Mouse (Mus musculus) liver, adult 2 months (tissue): ENCODE measurements around the gene Ltbp4. TPM values are rescaled to one million over a fixed set of nuclear protein-coding genes. Genes with fewer than 3 reads are reported as not detected.

Experiments used
- DNase-seq: peaks from one replicate; pipeline ENCODE4 v3.0.0-alpha.2; 2011; ENCODE audit warnings: low read depth, low spot score; ENCODE audit errors: extremely low read depth
- H3K27ac ChIP-seq: fragments of 200-500 bp; replicated peaks from 2 replicates; pipeline ENCODE4 v1.5.1; 2012; ENCODE audit warnings: low read depth, mild to moderate bottlenecking, control low read depth, inconsistent platforms, low read length; ENCODE audit not compliant: insufficient read depth
- H3K27me3 ChIP-seq: fragments of 200-500 bp; 2 replicates; pipeline ENCODE4 v1.6.1; 2012; ENCODE audit warnings: mild to moderate bottlenecking, moderate library complexity, low read length, inconsistent platforms; ENCODE audit not compliant: control insufficient read depth, insufficient read depth
- H3K36me3 ChIP-seq: fragments of 200-500 bp; 2 replicates; pipeline ENCODE4 v1.6.1; 2012; ENCODE audit warnings: low read length, inconsistent platforms; ENCODE audit not compliant: control insufficient read depth, insufficient read depth
- H3K4me1 ChIP-seq: fragments of 200-500 bp; 2 replicates; pipeline ENCODE4 v1.6.1; 2011; ENCODE audit warnings: low read length; ENCODE audit not compliant: control insufficient read depth, insufficient read depth
- H3K4me3 ChIP-seq: fragments of 200-500 bp; 2 replicates; pipeline ENCODE4 v1.5.1; 2011; ENCODE audit warnings: low read depth, mild to moderate bottlenecking, control low read depth, low read length, moderate library complexity; ENCODE audit not compliant: insufficient read depth
- H3K79me2 ChIP-seq: fragments of 200-500 bp; 2 replicates; pipeline ENCODE4 v1.6.1; 2012; ENCODE audit warnings: inconsistent platforms, mild to moderate bottlenecking, low read length, moderate library complexity; ENCODE audit not compliant: control insufficient read depth, insufficient read depth
- H3K9ac ChIP-seq: fragments of 200-500 bp; 2 replicates; pipeline ENCODE4 v1.6.1; 2012; ENCODE audit warnings: low read depth, mild to moderate bottlenecking, control low read depth, inconsistent platforms, low read length
- CTCF ChIP-seq: fragments of 200-500 bp; IDR thresholded peaks from 2 replicates; pipeline ENCODE4 v1.5.1; 2011; ENCODE audit warnings: low read depth, low read length, control low read depth
- POLR2A ChIP-seq: fragments of 200-500 bp; IDR thresholded peaks from 2 replicates; pipeline ENCODE4 v1.6.1; 2011; ENCODE audit warnings: low read length, control low read depth; ENCODE audit not compliant: insufficient read depth; ENCODE audit errors: extremely low read depth
- WGBS: fragments of 180-500 bp; shearing (Covaris S2); methylation state at CpG from one replicate; pipeline ENCODE4 v1.1.7; 2018; 5-methylcytosine and 5-hydroxymethylcytosine counted together
- polyA plus RNA-seq: library from polyadenylated mRNA; depleted of rRNA; stranded (reverse); fragments of >200 nt; gene quantifications from 2 replicates; pipeline ENCODE4 v1.2.3, GENCODE M21; 2012
- total RNA-seq: library from RNA; depleted of rRNA; stranded (reverse); fragments of >200 nt; gene quantifications from 2 replicates; pipeline ENCODE4 v1.2.3, GENCODE M21; 2014

Gene Ltbp4
- total and polyA plus RNA-seq, 2 experiments = 9.4 to 29.2 TPM

GRCm38 (mm10) chr7:27379836-27380235 is 42.3 kb upstream of the Ltbp4 start:
- Histone ChIP-seq H3K79me2 (no peaks in the 10 kb centered on the region), H3K27ac (no peak overlapping the region), H3K4me1 (no peaks in the 10 kb centered on the region), H3K4me3 (no peak overlapping the region), H3K27me3 (peaks cover 9% of the 10 kb centered on the region; the same call in 1 of the 2 replicates), H3K9ac (no peak overlapping the region), H3K36me3 (no peaks in the 10 kb centered on the region)
- 89% methylated on average over 6 of the region's 6 CpGs for WGBS
- no peak for DNase-seq
- no peak for TF ChIP-seq CTCF
- TF ChIP-seq POLR2A = no peak

DNA sequence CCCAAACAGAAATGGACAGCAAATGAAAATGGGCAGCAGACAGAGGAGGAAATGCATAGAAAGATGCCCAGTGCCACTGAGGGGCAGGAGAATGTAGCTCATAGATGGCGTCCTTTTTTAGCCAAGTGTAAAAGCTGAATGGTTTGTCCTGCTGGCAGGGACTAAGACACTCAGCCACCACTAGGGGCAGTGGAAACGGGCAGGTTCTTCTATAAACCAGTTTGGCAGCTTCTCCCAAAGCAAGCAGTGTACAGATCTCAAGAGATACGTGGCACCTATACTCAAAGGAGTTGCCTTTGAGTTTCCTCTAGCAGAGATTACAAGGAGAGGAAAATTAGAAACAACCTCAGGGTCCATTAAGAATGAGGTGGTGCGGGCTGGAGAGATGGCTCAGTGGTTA is 40.9 kb upstream of the Ltbp4 start:
- no peaks in the 10 kb centered on the region for H3K79me2 ChIP-seq
- no peaks in the 10 kb centered on the region for H3K4me1 ChIP-seq
- no peaks in the 10 kb centered on the region for H3K36me3 ChIP-seq
- DNase-seq = no peak
- H3K9ac ChIP-seq = no peak overlapping the region
- peaks cover 12% of the 10 kb centered on the region for H3K27me3 ChIP-seq
- no peak overlapping the region for H3K27ac ChIP-seq
- TF ChIP-seq CTCF (peak; percentile 32; the same call in 1 of the 2 replicates), POLR2A (no peak)
- no peak overlapping the region for H3K4me3 ChIP-seq
- 17% methylated on average over 4 of the region's 4 CpGs for WGBS

DNA sequence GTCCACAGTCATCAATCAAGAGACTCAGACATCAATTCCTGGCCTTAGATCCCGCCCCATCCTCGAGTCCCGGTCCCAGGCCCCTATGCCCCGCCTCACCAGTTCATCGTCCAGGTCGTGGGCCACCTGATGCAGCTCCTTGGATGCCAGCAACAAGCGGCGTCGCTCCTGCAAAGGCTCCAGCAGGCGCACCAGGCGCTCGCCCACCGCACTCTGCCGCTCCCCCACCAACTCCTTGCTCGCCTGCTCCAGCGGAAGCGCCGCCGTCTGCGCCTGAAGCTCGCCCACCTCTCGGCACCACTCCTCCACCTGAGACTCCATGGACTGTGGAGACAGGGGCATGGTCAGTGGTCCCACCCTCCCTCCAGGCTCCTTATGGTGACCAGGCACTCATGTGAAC is 37.8 kb upstream of the Ltbp4 start:
- DNase-seq = no peak
- H3K36me3 ChIP-seq = no peaks in the 10 kb centered on the region
- WGBS = 4% methylated on average over 22 of the region's 22 CpGs

DNA sequence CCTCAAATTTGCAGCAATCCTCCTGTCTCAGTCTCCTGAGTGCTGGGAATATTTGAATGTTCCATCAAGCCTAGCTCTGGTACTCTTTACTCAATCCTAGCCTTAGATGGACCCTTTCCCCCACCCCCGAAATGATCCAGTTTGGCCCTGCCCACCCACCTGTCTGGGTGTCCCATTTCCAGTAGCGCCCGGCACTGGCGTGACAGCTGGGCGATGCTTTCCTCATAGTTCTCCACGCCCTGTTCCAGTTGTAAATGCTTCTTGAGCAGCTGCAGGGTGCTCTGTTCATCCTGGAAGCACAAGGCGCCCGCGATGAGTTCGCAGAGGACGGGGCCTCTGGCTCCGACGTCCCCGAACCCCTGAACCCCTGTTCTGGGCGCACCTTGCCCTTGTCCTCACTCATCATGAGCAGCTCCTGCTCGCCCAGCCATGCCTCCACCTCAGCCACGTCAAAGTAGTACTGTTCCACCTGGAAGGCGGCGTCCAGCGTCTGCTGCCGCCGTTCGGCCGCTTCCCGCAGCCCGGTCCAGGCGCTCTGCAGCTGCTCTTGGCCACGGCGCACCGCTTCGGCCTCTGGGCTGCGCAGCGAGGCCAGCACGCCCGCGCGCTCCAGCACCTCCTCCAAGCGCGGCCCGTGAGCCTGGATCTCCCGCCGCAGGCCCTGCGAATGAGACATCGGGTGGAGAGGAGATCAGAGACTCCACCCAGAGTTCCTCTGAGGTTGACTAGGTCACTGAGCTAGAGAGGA is 34.4 kb upstream of the Ltbp4 start:
- Histone ChIP-seq H3K9ac (no peak overlapping the region), H3K27me3 (peaks cover 32% of the 10 kb centered on the region)
- no peak for TF ChIP-seq POLR2A
- TF ChIP-seq CTCF = no peak

More for the DNA sequence above, 37.8 kb upstream of the Ltbp4 start:
- H3K27ac ChIP-seq = no peak overlapping the region
- no peak overlapping the region for H3K9ac ChIP-seq
- H3K27me3 ChIP-seq = peaks cover 21% of the 10 kb centered on the region
- H3K4me3 ChIP-seq = no peak overlapping the region
- TF ChIP-seq POLR2A (no peak), CTCF (no peak)
- H3K4me1 ChIP-seq = no peaks in the 10 kb centered on the region
- H3K79me2 ChIP-seq = no peaks in the 10 kb centered on the region

DNA sequence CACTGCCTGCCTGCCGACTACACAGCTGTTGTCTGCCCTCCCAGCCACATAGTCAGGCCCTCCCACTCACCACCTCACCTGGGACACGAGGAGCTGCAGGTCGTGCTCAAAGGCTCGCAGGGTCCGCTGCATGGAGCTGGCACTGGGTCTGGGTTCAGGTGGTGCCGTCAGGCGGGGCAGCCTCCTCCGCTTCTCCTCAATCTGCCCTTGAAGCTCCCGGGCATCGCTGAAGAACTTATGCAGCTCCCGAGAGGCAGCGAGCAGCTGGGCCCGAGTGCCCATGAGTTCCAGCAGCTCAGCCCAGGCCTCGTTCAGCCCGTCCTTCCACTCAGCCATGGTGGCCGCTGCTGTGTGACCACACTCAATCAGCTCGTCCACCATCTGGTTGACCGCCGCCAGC is 31.6 kb upstream of the Ltbp4 start:
- no peak for DNase-seq
- Histone ChIP-seq H3K27me3 (peaks cover 37% of the 10 kb centered on the region), H3K4me1 (no peaks in the 10 kb centered on the region), H3K27ac (no peak overlapping the region), H3K4me3 (no peak overlapping the region), H3K79me2 (no peaks in the 10 kb centered on the region), H3K9ac (no peak overlapping the region), H3K36me3 (no peaks in the 10 kb centered on the region)
- WGBS = 86% methylated on average over 19 of the region's 19 CpGs
- no peak for TF ChIP-seq CTCF
- TF ChIP-seq POLR2A = no peak

More for the DNA sequence above, 34.4 kb upstream of the Ltbp4 start:
- 6% methylated on average over 44 of the region's 44 CpGs for WGBS
- no peak overlapping the region for H3K27ac ChIP-seq
- no peaks in the 10 kb centered on the region for H3K4me1 ChIP-seq
- DNase-seq = no peak
- H3K36me3 ChIP-seq = no peaks in the 10 kb centered on the region
- H3K4me3 ChIP-seq = no peak overlapping the region
- H3K79me2 ChIP-seq = no peaks in the 10 kb centered on the region

- Histone ChIP-seq H3K79me2 (no peaks in the 10 kb centered on the region), H3K27ac (no peak overlapping the region), H3K4me1 (no peaks in the 10 kb centered on the region), H3K4me3 (no peak overlapping the region), H3K27me3 (peaks cover 42% of the 10 kb centered on the region), H3K9ac (no peak overlapping the region), H3K36me3 (no peaks in the 10 kb centered on the region)
- WGBS = 24% methylated on average over 11 of the region's 11 CpGs
- TF ChIP-seq POLR2A (no peak), CTCF (no peak)
- DNase-seq = no peak
Measured at GRCm38 (mm10) chr7:27367976-27368375, 30.5 kb upstream of the Ltbp4 start.
